Mouse (Mus musculus) hindbrain, postnatal 0 days (tissue): ENCODE measurements at regions not wholly inside any gene's neighbourhood (a gene's known extent, or its start where the extent isn't known, plus 50 kb on each side); places are given as distances from the start of the nearest gene placed in this dataset.
"Not testable (repeated sequence)": the region's sequence is repeated elsewhere in the genome, so short reads cannot be mapped to it uniquely, and the experiment has no call there.

ENCODE experiments used
- ATAC-seq: fragments of 200-750 bp; cut with Nextera tagmentation; 2 replicates; pipeline ENCODE4 v1.8.0; 2017; ENCODE audit warnings: mild to moderate bottlenecking, moderate TSS enrichment, moderate library complexity
- DNase-seq: peaks from one replicate; pipeline ENCODE4 v3.0.0-alpha.2; 2015; ENCODE audit warnings: low spot score
- H3K27ac ChIP-seq: fragments of 300-500 bp; sonication (generic); 2 replicates; pipeline ENCODE4 v1.5.1; 2014; ENCODE audit warnings: mild to moderate bottlenecking
- H3K27me3 ChIP-seq: fragments of 300-500 bp; sonication (generic); 2 replicates; pipeline ENCODE4 v1.6.1; 2014; ENCODE audit warnings: low read length, mixed read lengths; ENCODE audit not compliant: insufficient read depth
- H3K36me3 ChIP-seq: fragments of 300-500 bp; sonication (generic); 2 replicates; pipeline ENCODE4 v1.6.1; 2014; ENCODE audit warnings: low read length, mixed read lengths; ENCODE audit not compliant: insufficient read depth
- H3K4me1 ChIP-seq: fragments of 300-500 bp; sonication (generic); 2 replicates; pipeline ENCODE4 v1.6.1; 2014; ENCODE audit warnings: antibody characterized with exemption, low read length, mixed read lengths; ENCODE audit not compliant: insufficient read depth
- H3K4me2 ChIP-seq: fragments of 300-500 bp; sonication (generic); 2 replicates; pipeline ENCODE4 v1.6.1; 2014; ENCODE audit warnings: low read depth, mild to moderate bottlenecking, low read length, moderate library complexity, mixed read lengths
- H3K4me3 ChIP-seq: fragments of 300-500 bp; sonication (generic); 2 replicates; pipeline ENCODE4 v1.5.1; 2014; ENCODE audit warnings: low read length
- H3K9ac ChIP-seq: fragments of 300-500 bp; sonication (generic); replicated peaks from 2 replicates; pipeline ENCODE4 v1.6.1; 2014; ENCODE audit warnings: mild to moderate bottlenecking, low read length, moderate library complexity, mixed read lengths
- H3K9me3 ChIP-seq: fragments of 300-500 bp; sonication (generic); 2 replicates; pipeline ENCODE4 v1.6.1; 2016; ENCODE audit warnings: low read length, mixed read lengths
- CTCF ChIP-seq: IDR thresholded peaks from 2 replicates; pipeline ENCODE4 v1.5.1; 2016; ENCODE audit warnings: antibody characterized with exemption, control low read depth, low read depth
- WGBS: fragments of 180-500 bp; shearing (Covaris S2); extraction: QIAGEN DNeasy Blood & Tissue Kit; methylation state at CpG from one replicate; pipeline ENCODE4 v1.1.7; 2014; 5-methylcytosine and 5-hydroxymethylcytosine counted together

GRCm38 (mm10) chr10:84301561-84301960, 138.8 kb downstream of the Nuak1 start:
- no peak overlapping the region for H3K27ac ChIP-seq
- H3K9ac ChIP-seq = no peak overlapping the region
- DNase-seq (no peak), ATAC-seq (no peak)
- no peaks in the 10 kb centered on the region for H3K4me1 ChIP-seq
- no peak for TF ChIP-seq CTCF
- 66% methylated on average over 2 of the region's 2 CpGs for WGBS
- no peak overlapping the region for H3K4me3 ChIP-seq
- H3K27me3 ChIP-seq = no peaks in the 10 kb centered on the region
- H3K36me3 ChIP-seq = no peaks in the 10 kb centered on the region
- H3K4me2 ChIP-seq = no peak overlapping the region
- H3K9me3 ChIP-seq = no peaks in the 10 kb centered on the region

- no peak for TF ChIP-seq CTCF
- H3K4me1 ChIP-seq = no peaks in the 10 kb centered on the region
- no peak for ATAC-seq
- no peak overlapping the region for H3K27ac ChIP-seq
- 66% methylated on average over 7 of the region's 7 CpGs for WGBS
- no peaks in the 10 kb centered on the region for H3K36me3 ChIP-seq
- no peaks in the 10 kb centered on the region for H3K9me3 ChIP-seq
- H3K4me2 ChIP-seq = no peak overlapping the region
- no peak for DNase-seq
- H3K9ac ChIP-seq = no peak overlapping the region
- H3K27me3 ChIP-seq = no peaks in the 10 kb centered on the region
- H3K4me3 ChIP-seq = no peak overlapping the region
These were observed 137.4 kb downstream of the Nuak1 start for GRCm38 (mm10) chr10:84302821-84303520.

DNA sequence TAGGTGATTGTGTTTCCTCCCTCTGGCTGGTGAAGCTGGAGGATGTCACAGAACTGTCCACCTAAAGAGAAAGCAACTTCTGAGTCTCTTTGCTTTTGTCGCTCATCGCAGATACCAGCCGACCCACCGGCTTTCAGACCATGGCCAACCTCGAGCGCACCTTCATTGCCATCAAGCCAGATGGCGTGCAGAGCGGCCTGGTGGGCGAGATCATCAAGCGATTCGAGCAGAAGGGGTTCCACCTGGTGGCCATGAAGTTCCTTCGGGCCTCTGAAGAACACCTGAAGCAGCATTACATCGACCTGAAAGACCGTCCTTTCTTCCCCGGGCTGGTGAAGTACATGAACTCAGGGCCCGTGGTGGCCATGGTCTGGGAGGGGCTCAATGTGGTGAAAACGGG, 131.7 kb downstream of the Nuak1 start:
- H3K4me3 ChIP-seq, H3K4me1 ChIP-seq, ATAC-seq, H3K36me3 ChIP-seq, H3K27ac ChIP-seq, H3K27me3 ChIP-seq, H3K4me2 ChIP-seq, H3K9ac ChIP-seq, H3K9me3 ChIP-seq, DNase-seq: not testable (repeated sequence)
- WGBS = 90% methylated on average over 17 of the region's 17 CpGs

DNA sequence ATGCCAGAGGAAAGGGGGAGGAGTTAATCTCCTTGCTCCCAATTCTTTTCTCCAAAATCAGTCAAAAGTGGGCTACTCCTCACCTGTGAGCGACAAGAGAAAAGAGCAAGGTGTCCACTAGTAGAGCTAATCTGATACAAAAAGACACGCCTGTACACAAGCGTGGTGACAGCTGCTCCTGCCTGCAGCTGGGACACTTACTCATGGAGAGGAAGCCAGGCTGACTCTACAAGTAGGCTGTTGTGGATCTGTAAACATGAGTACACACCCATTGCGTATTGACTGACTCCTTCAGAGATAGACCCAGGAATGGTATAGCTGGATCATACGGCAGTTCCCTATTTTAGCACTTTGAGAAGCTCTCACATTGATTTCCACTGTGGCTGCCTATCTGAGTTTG, 129.7 kb downstream of the Nuak1 start:
- H3K9ac ChIP-seq = no peak overlapping the region
- H3K4me2 ChIP-seq = no peak overlapping the region
- no peak overlapping the region for H3K27ac ChIP-seq
- H3K27me3 ChIP-seq = no peaks in the 10 kb centered on the region
- DNase-seq = no peak
- no peaks in the 10 kb centered on the region for H3K9me3 ChIP-seq
- H3K4me3 ChIP-seq = no peak overlapping the region
- H3K36me3 ChIP-seq = no peaks in the 10 kb centered on the region
- 97% methylated on average over 5 of the region's 5 CpGs for WGBS
- no peaks in the 10 kb centered on the region for H3K4me1 ChIP-seq
- no peak for TF ChIP-seq CTCF
- ATAC-seq = no peak

GRCm38 (mm10) chr10:84312656-84313055, 127.7 kb downstream of the Nuak1 start:
- ATAC-seq (no peak), DNase-seq (no peak)
- no peak overlapping the region for H3K4me3 ChIP-seq
- no peaks in the 10 kb centered on the region for H3K27me3 ChIP-seq
- no peak overlapping the region for H3K4me2 ChIP-seq
- H3K27ac ChIP-seq = no peak overlapping the region
- H3K4me1 ChIP-seq = no peaks in the 10 kb centered on the region
- no peaks in the 10 kb centered on the region for H3K36me3 ChIP-seq
- no peak overlapping the region for H3K9ac ChIP-seq
- WGBS = 32% methylated on average over 7 of the region's 7 CpGs
- no peaks in the 10 kb centered on the region for H3K9me3 ChIP-seq
- no peak for TF ChIP-seq CTCF

DNA sequence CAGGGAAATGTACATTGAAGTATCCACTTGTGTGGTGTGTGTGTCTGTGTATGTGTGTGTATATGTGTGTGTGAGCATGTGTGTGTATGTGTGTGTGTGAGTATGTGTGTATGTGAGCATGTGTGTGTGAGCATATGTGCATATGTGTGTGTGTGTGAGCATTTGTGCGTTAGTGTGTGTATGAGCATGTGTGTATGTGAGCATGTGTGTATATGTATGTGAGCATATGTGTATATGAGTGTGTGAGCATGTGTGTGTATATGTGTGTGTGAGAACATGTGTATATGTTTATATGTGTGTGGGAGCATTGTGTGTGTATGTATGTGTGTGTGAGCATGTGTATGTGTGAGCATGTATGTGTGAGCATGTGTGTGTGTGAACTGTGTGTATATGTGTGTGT, 123.5 kb downstream of the Nuak1 start:
- ATAC-seq = no peak
- no peak overlapping the region for H3K4me2 ChIP-seq
- H3K36me3 ChIP-seq = no peaks in the 10 kb centered on the region
- H3K27ac ChIP-seq = no peak overlapping the region
- WGBS = 100% methylated on average over 1 of the region's 1 CpGs
- no peaks in the 10 kb centered on the region for H3K27me3 ChIP-seq
- DNase-seq = no peak
- H3K9ac ChIP-seq = no peak overlapping the region
- no peaks in the 10 kb centered on the region for H3K9me3 ChIP-seq
- H3K4me1 ChIP-seq = no peaks in the 10 kb centered on the region
- H3K4me3 ChIP-seq = no peak overlapping the region
- no peak for TF ChIP-seq CTCF

DNA sequence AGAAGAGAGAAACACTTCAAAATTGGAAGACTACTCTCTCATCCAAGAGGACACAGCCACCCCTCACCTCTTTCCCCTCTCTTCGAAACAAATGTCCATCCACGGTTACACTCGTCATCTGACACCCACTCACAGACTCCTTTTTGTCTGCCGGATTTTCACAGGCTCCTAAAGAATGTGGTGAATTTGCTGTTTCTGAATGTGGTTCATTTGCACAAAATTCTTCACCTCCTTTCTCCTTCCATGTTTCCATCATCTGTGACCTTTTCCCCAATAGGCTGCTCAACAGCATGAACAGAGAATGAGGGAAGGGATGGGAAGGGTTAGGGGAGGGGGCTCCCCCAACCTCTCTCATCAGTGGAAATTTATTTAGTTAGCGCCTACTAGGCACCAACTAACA, 122.4 kb downstream of the Nuak1 start:
- no peak for TF ChIP-seq CTCF
- H3K27me3 ChIP-seq = no peaks in the 10 kb centered on the region

More for the DNA sequence above, 122.4 kb downstream of the Nuak1 start:
- no peak overlapping the region for H3K4me3 ChIP-seq
- no peak overlapping the region for H3K27ac ChIP-seq
- no peaks in the 10 kb centered on the region for H3K36me3 ChIP-seq
- H3K4me1 ChIP-seq = no peaks in the 10 kb centered on the region
- H3K4me2 ChIP-seq = no peak overlapping the region
- no peaks in the 10 kb centered on the region for H3K9me3 ChIP-seq
- DNase-seq (no peak), ATAC-seq (no peak)
- H3K9ac ChIP-seq = no peak overlapping the region
- WGBS = 52% methylated on average over 5 of the region's 5 CpGs
